Mouse (Mus musculus): ENCODE measurements at regions not wholly inside any gene's neighbourhood (a gene's known extent, or its start where the extent isn't known, plus 50 kb on each side); places are given as distances from the start of the nearest gene placed in this dataset.

DNA sequence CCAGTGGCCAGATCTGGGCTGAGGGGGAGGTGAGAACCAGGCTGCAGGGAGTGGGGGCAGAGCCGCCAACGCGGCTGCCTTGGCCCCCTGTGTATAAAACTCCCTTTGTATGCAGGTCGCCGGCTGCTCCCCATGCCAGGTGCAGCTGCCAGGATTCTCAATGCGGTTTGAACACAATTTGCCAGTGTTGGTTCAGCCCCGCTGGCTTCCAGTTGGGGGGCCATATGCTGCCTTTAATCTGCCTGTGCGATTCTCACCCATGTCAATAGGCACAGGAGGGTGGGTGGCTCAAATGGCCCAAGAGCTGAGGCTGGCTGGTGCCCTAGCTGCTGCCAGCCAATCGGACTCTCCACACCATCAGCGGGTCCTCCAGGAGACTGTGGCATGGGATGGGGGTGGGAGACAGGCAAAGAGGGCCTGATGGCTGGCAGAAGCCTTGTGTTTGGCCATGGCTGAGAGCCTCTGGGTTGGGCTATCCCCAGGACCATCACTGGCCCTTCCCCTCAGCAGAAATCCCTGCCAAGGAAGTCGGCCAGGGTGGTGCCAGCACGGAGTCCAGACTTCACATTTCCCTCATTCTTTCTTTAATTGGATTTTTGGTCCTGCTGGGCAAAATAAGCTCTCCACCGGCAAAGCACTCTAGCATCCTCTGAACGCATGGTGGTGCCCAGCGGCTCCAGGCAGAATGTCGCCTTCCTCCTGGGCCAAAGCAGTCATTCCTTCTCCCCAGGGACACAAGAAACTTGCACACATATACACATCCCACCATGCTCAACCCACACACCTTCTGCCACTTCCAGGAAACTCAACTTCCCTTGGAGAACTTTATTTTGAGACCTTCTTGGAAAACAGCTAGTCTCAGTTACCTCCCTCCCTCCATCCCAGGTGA, 338.0 kb downstream of the Bcor start:
- in situ Hi-C loops (cut with MboI; ENCODE audit: low sequenced_read_pairs), result no loop called here

DNA sequence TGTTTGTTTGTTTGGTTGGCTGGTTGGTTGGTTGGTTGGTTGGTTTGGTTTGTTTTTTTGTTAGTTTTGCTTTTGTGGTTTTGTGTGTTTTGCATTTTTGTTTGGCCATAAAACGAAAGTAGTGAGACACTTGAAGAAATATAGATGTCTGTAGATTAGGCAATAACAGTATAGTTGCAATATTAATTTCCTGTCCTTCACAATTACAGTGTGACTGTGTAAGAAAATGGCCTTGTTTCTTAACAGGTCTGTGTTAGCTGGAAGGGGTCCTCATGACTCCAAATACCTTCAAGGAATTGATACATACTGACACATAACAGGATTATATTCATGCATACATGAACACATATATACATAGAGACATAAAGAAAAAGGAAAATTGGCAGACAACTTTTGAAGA, 334.2 kb downstream of the Bcor start:
- in situ Hi-C loops (cut with MboI; ENCODE audit: low sequenced_read_pairs), result no loop called here

DNA sequence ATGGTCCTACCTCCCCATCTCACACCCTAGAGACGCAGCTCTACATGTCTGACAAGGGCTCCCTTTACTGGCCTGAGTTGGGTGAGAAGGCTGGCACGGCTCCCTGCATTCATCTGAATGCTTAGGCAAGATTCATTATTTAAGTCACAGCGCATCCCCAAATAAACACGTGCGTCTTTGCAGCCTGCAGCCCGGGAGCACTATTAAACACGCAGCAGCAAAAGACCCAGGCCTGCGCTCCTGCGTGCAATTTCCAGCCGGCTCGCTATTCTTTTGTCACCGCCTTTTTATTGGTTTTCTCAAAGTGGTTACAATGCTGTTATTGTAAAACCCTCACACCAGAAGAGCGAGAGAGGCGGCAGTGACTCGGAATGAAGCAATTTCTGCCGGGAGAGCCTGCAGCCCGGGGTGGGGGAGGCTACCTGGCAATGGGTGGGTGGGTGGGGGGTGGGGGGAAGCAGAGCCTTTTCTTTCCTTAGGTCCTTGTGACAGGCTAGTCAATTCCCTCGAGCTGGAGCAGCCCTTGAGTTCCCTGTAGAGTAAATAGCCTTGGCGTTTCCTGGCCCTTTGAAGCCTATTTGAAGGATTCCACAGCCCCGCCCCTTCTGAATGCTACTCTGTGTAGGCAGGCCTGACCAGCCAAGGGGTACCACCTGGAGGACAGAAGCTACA, 333.3 kb downstream of the Bcor start:
- in situ Hi-C loops (cut with MboI; ENCODE audit: low sequenced_read_pairs), result no loop called here

DNA sequence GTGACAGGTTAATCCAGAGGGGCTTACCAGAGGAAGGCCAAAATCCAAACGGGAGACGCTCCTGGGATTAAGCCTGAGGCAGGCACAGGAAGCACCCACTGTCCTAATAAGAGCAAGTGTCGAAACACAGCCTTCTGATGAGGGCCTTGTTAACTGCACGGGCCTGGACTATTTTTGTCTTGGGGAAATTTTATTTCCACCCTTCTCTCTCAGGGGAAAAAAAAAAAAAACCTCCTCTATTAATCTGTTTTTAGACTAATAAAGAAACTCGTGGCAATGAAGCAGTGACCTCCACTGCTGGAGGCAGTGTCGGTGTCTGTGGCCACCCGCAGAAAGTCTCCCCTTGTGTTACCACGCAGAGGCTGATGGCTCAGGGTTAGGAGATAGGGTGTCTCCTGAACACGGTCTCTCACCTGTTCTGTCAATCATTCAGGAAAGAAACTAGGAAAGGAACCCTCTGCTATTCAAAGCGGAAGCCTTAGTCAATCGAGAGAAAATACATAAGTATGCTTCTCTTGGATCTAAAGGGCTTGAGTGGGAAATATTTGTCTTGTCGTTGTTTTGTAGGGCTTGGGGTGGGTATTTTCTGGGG, 330.6 kb downstream of the Bcor start:
- in situ Hi-C loops (cut with MboI; ENCODE audit: low sequenced_read_pairs), result no loop called here

DNA sequence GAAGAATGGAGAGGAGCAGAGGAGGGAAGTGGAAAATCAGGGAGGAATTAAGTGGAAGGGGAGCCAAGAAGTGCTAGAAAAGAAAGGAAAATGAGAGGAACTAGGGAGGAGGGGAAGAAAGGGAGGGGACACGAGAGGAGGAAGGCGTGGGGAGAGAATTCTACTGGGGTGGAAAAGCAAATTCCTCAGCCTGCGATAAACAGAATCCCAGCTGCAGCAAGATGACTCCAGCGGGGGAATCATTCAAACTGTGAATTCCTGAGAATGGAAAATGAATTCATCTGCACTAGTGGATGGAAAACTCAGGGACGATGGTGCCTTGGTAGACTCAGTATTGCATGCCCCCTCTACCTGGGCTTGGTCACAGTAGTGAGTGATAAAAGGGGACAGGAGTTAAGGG, 322.6 kb downstream of the Bcor start:
- in situ Hi-C loops (cut with MboI; ENCODE audit: low sequenced_read_pairs), result no loop called here

DNA sequence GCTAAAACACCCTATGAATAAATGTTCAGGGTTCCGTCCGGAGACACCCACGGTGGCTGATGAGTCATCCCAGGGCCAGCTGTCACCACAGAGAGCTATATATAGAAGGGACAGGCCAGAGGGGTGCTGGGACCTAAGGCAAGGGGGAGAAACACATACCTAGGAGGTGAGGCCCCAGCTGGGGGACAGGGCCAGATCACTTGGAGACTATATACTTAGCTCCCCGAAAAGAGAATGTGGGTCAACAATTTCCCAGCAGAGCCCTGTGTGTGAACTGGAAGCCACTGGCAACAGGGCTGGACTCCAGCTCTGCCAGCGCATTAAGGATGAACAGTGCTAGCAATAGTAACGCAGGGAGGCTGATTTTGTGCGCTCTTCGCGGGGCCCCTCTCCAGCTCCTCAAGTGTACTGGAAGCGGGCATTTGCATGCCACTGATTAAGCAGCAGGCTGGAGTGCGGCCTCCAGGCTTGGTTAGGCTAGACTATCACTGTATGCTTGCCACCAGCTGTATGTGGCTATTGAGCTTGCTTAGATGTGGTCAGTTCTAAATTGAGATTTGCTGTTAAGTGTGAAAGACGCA, 320.4 kb downstream of the Bcor start:
- in situ Hi-C loops (cut with MboI; ENCODE audit: low sequenced_read_pairs), result no loop called here

DNA sequence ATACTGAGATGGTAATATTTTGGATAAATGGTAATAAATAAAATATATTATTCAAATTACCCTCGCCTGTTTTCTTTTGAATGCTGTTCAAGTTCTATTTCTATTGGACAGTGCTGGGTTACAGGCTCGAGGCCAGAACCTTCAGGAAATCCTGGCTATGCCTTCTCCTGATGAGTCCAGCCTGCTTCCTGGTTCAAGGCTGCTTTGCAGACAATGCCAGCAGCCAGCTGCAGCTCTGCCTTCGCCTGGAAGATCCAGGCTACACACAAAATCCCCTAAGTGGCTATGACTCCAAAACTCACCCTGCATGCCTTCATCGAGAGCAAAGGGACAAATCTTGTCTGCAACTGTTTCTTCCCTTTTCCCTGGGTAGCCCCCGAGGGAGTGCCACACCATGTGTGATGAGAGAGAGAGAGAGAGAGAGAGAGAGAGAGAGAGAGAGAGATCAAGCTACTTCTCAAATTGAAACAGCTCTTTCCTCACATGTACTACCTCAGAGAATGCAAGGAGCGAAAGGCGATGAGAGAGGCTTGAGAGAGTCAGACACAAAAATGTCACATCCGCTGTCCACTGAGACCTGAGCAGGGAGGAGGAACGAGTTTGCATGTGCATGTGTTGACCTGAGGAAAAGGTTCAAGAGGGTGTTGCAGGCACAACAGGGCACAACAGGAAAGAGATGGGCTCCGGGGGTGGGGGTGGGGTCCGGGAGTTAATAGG, 319.7 kb downstream of the Bcor start:
- in situ Hi-C loops (cut with MboI; ENCODE audit: low sequenced_read_pairs), result no loop called here

DNA sequence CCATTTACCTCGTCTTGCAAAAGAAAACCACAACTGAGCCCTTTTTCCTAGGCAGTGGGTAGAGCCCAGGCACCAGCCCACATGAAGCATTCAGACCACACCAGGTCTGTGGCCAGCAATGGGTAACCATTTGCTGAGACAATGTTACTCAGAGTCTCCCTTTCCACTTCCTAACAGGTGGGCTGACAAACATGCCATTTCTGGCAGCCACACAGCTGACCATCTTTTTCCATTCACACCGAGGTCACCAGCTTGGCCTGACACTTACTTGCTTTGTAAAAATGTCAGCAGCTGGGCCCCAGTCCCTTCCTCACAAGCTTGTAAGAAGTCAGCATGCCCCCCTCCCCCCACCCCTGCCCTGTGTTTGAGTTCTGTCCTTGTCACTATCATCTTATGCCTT, 314.6 kb downstream of the Bcor start:
- in situ Hi-C loops (cut with MboI; ENCODE audit: low sequenced_read_pairs), result no loop called here

DNA sequence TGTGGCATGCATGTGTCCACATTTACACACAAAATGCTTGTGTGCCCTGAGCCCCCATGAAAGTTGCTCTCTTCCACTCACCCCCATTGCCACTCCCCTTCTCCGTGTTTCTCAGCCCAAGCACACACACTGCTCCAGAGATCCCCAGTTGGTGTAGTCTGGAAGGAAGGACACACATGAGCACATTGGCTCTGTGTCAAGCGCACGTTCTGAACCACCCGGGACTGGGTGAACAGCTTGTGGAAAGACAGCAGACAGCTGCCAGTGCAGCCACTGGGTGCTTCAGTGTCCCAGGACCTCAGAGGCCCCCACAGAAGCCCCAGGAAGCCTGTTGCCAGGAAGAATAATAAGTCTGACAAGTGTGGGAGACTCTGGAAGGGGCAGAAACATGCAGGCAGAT, 304.2 kb downstream of the Bcor start:
- in situ Hi-C loops (cut with MboI; ENCODE audit: low sequenced_read_pairs), result no loop called here

GRCm38 (mm10) chrX:11859396-11859795, 300.8 kb downstream of the Bcor start:
- in situ Hi-C loops (cut with MboI; ENCODE audit: low sequenced_read_pairs), result no loop called here

DNA sequence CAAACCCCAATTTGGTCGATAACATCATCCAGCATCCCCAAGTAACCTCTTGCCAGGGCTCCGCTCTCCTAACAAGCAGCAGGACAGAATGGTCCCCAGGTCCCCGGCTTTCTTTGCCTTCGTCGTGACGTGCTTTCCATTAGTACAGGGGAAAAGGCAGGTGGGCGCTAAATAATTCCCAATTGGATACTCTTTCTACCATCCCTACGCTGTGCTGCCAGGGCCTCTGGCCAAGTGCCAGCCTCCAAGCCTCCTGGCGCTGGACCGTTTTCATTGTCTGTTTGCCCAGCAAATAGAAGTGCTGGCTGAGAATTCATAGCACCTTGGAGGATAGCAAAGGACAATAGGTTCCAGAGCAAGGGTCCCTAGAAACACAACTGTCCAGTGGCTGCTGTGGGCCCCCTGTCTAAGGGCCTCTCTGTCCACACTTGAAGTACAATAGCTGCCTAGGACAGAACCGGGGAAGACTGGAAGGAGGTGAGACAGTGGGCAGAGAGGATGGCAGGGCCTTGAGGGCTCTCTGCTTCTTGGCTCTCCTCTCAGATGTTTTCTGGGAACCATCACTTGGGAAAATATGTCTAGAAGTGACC, 298.9 kb downstream of the Bcor start:
- in situ Hi-C loops (cut with MboI; ENCODE audit: low sequenced_read_pairs), result no loop called here

- in situ Hi-C loops (cut with MboI; ENCODE audit: low sequenced_read_pairs), result no loop called here
Observed at GRCm38 (mm10) chrX:11861892-11862291, 298.3 kb downstream of the Bcor start.

DNA sequence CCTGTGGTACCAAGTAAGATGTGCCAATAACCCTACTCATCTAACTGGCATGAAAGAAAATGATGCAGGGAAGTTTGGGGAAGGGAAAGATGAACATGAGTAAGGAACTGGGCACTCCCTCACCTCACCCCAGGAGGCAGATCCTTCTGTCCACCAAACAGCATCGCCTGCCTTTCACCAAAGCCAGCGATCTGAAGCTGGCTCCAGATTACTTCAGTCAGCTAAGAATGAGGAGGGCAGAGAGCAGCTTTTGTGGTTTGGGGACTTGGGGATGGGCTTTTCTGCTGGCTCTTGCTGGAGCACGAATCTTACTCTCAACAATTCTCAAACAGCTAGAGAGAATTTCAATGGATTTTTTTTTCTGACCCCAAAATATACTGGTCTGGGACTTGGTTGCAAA, 297.0 kb downstream of the Bcor start:
- in situ Hi-C loops (cut with MboI; ENCODE audit: low sequenced_read_pairs), result no loop called here

DNA sequence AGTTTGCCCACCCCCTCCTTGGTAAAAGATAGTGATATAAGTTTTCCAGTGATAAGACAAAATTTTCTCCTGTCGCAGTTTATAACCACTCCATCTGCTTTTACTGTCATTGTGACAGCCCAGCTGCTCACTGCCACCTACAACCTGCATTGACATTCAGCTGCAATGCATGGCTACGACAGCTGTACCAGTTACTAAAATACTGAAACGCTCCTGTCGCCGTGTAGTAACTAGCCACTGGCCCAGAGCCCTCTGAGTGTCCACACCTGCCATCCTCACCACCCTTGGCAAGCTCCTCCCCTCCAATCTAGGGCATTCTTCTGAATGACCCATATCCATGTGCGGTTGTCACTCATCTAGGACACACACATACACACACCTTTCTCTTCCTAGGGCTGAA, 286.2 kb downstream of the Bcor start:
- in situ Hi-C loops (cut with MboI; ENCODE audit: low sequenced_read_pairs), result no loop called here

DNA sequence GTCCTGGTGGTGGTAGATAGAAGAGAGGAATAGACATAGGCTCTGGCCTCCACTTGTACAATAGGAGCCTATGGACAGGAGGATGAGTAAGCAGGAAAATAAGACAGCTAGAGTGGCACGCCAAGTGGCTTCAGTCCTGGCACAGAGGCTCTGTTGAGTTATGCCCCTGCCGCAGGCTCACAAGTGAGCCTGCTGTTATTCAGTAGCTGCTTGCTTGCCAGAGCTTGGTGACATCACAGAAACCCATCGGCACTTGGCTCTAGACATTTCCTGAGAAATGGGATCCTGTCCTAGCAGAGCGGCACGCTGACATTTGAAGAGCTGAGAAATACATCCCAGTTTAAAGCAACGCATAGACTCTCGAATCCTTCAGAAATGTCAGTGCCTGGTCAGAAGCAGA, 283.5 kb downstream of the Bcor start:
- in situ Hi-C loops (cut with MboI; ENCODE audit: low sequenced_read_pairs), result no loop called here

- in situ Hi-C loops (cut with MboI; ENCODE audit: low sequenced_read_pairs), result no loop called here
Observed at GRCm38 (mm10) chrX:11878028-11878427, 282.1 kb downstream of the Bcor start.

- in situ Hi-C loops (cut with MboI; ENCODE audit: low sequenced_read_pairs), result no loop called here
Observed at GRCm38 (mm10) chrX:11880972-11881371, 279.2 kb downstream of the Bcor start.

- in situ Hi-C loops (cut with MboI; ENCODE audit: low sequenced_read_pairs), result no loop called here
Observed at GRCm38 (mm10) chrX:11883738-11884716, 276.1 kb downstream of the Bcor start.

GRCm38 (mm10) chrX:11892396-11892795, 267.8 kb downstream of the Bcor start:
- in situ Hi-C loops (cut with MboI; ENCODE audit: low sequenced_read_pairs), result no loop called here
